Mouse (Mus musculus) myocyte (in vitro differentiated cells): Measurements from ENCODE around the gene Arntl. TPM values are rescaled to one million over a fixed set of nuclear protein-coding genes. Genes with fewer than 3 reads are reported as not detected.

Source experiments
- H3K27me3 ChIP-seq: one replicate; pipeline ENCODE4 v1.6.1; 2011; ENCODE audit not compliant: control insufficient read depth, insufficient read depth, insufficient read length
- H3K36me3 ChIP-seq: one replicate; pipeline ENCODE4 v1.6.1; 2011; ENCODE audit not compliant: control insufficient read depth, insufficient read depth
- H3K4me2 ChIP-seq: one replicate; pipeline ENCODE4 v1.6.1; 2011; ENCODE audit warnings: low read depth, control low read depth
- H3K4me3 ChIP-seq: one replicate; pipeline ENCODE4 v1.5.1; 2011; ENCODE audit warnings: mild to moderate bottlenecking, control low read depth, moderate library complexity
- H3K79me2 ChIP-seq: one replicate; pipeline ENCODE4 v1.6.1; 2011; ENCODE audit not compliant: control insufficient read depth, insufficient read depth
- H3ac ChIP-seq: one replicate; pipeline ENCODE4 v1.6.1; 2011; ENCODE audit not compliant: control insufficient read depth, insufficient read length
- CEBPB ChIP-seq: IDR thresholded peaks from 2 replicates; pipeline ENCODE4 v1.6.1; 2011; ENCODE audit warnings: mild to moderate bottlenecking, moderate library complexity; ENCODE audit not compliant: poor library complexity, insufficient read depth, severe bottlenecking
- E2F4 ChIP-seq: IDR thresholded peaks from one replicate; pipeline ENCODE4 v1.6.1; 2011; ENCODE audit warnings: mild to moderate bottlenecking, control low read depth, moderate library complexity; ENCODE audit not compliant: insufficient read depth
- MAX ChIP-seq: IDR thresholded peaks from one replicate; pipeline ENCODE4 v1.6.1; 2011; ENCODE audit warnings: low read depth, mild to moderate bottlenecking, control low read depth
- MYOD1 ChIP-seq, 3 experiments: IDR thresholded peaks; one replicate each; pipeline ENCODE4 v1.6.1; 2011; ENCODE audit warnings: control low read depth in 2 of 3, low read depth in 2 of 3, mild to moderate bottlenecking in 2 of 3, moderate library complexity in 1 of 3; ENCODE audit not compliant: insufficient read length in 2 of 3, control insufficient read depth in 1 of 3
- MYOG ChIP-seq, 3 experiments: IDR thresholded peaks; one replicate each; pipeline ENCODE4 v1.6.1; 2011; ENCODE audit warnings: control low read depth in 2 of 3, low read depth in 2 of 3, mild to moderate bottlenecking in 2 of 3; ENCODE audit not compliant: insufficient read length in 2 of 3, control insufficient read depth in 1 of 3, insufficient read depth in 1 of 3
- POLR2A ChIP-seq: IDR thresholded peaks from one replicate; pipeline ENCODE4 v1.6.1; 2011; ENCODE audit warnings: low read depth, mild to moderate bottlenecking, control low read depth, moderate library complexity; ENCODE audit not compliant: insufficient read length
- POLR2AphosphoS2 ChIP-seq: IDR thresholded peaks from one replicate; pipeline ENCODE4 v1.6.1; 2011; ENCODE audit warnings: low read depth, control low read depth; ENCODE audit not compliant: insufficient read length
- REST ChIP-seq: IDR thresholded peaks from one replicate; pipeline ENCODE4 v1.6.1; 2011; ENCODE audit warnings: mild to moderate bottlenecking, control low read depth, moderate library complexity; ENCODE audit not compliant: insufficient read depth, insufficient read length
- SRF ChIP-seq: IDR thresholded peaks from one replicate; pipeline ENCODE4 v1.6.1; 2011; ENCODE audit warnings: low read depth; ENCODE audit not compliant: control insufficient read depth, insufficient read length
- TCF12 ChIP-seq: IDR thresholded peaks from one replicate; pipeline ENCODE4 v1.6.1; 2011; ENCODE audit warnings: mild to moderate bottlenecking, control low read depth; ENCODE audit not compliant: poor library complexity, insufficient read depth, severe bottlenecking
- TCF3 ChIP-seq: IDR thresholded peaks from one replicate; pipeline ENCODE4 v1.6.1; 2011; ENCODE audit warnings: low read depth, control low read depth; ENCODE audit not compliant: insufficient read length
- USF1 ChIP-seq: IDR thresholded peaks from one replicate; pipeline ENCODE4 v1.6.1; 2011; ENCODE audit warnings: low read depth, mild to moderate bottlenecking, control low read depth, moderate library complexity
- polyA plus RNA-seq: library from polyadenylated mRNA; unstranded; fragments of >200 nt; fragmentation: generic; extraction: Trizol; gene quantifications from one replicate; pipeline ENCODE4 v1.2.1, GENCODE M21; 2012; ENCODE audit warnings: missing spikeins

Arntl gene
- polyA plus RNA-seq, 1 experiment = 10.5 TPM

- H3K4me3 ChIP-seq = no peak overlapping the region
- H3K27me3 ChIP-seq = no peaks in the 10 kb centered on the region
- TF ChIP-seq E2F4 (no peak), MYOG (IDR thresholded peaks at IDR 0.05; ENCODE audit: control insufficient read depth in 1 of 3, insufficient read depth in 1 of 3, insufficient read length in 2 of 3, low read depth in 2 of 3) (no peak), POLR2A (no peak), REST (no peak), TCF12 (no peak), MAX (no peak), USF1 (no peak), MYOD1 (IDR thresholded peaks at IDR 0.05; ENCODE audit: control insufficient read depth in 1 of 3, insufficient read length in 2 of 3, low read depth in 2 of 3) (no peak), TCF3 (no peak), POLR2AphosphoS2 (no peak), SRF (no peak), CEBPB (no peak)
- no peaks in the 10 kb centered on the region for H3K79me2 ChIP-seq
- H3K4me2 ChIP-seq = no peak overlapping the region
- peaks cover 11% of the 10 kb centered on the region for H3K36me3 ChIP-seq
- H3ac ChIP-seq = no peak overlapping the region
These were observed 84.9 kb downstream of the Arntl start for GRCm38 (mm10) chr7:113292193-113292592.

- peaks cover 13% of the 10 kb centered on the region for H3K36me3 ChIP-seq
- H3K4me2 ChIP-seq = no peak overlapping the region
These were observed 87.3 kb downstream of the Arntl start for GRCm38 (mm10) chr7:113294598-113294997.

GRCm38 (mm10) chr7:113295077-113295890, 88.0 kb downstream of the Arntl start:
- Histone ChIP-seq H3K27me3 (no peaks in the 10 kb centered on the region), H3K36me3 (peaks cover 8% of the 10 kb centered on the region), H3K79me2 (no peaks in the 10 kb centered on the region), H3K4me3 (no peak overlapping the region), H3K4me2 (no peak overlapping the region), H3ac (no peak overlapping the region)
- TF ChIP-seq MYOD1 (IDR thresholded peaks at IDR 0.05; ENCODE audit: control insufficient read depth in 1 of 3, insufficient read length in 2 of 3, low read depth in 2 of 3) = no peak
- no peak for TF ChIP-seq E2F4
- TF ChIP-seq MYOG (IDR thresholded peaks at IDR 0.05; ENCODE audit: control insufficient read depth in 1 of 3, insufficient read depth in 1 of 3, insufficient read length in 2 of 3, low read depth in 2 of 3) = no peak
- TF ChIP-seq TCF3 = no peak
- TF ChIP-seq SRF = no peak
- TF ChIP-seq POLR2AphosphoS2 = no peak
- no peak for TF ChIP-seq USF1
- TF ChIP-seq TCF12 = no peak
- no peak for TF ChIP-seq CEBPB
- TF ChIP-seq MAX = no peak

More at GRCm38 (mm10) chr7:113294598-113294997, 87.3 kb downstream of the Arntl start:
- Histone ChIP-seq H3K79me2 (no peaks in the 10 kb centered on the region), H3K27me3 (no peaks in the 10 kb centered on the region), H3ac (no peak overlapping the region), H3K4me3 (no peak overlapping the region)
- no peak for TF ChIP-seq REST
- no peak for TF ChIP-seq TCF3
- TF ChIP-seq CEBPB = no peak
- TF ChIP-seq USF1 = no peak
- TF ChIP-seq POLR2AphosphoS2 = no peak
- TF ChIP-seq SRF = no peak

GRCm38 (mm10) chr7:113297813-113298212, 90.5 kb downstream of the Arntl start:
- H3K4me3 ChIP-seq = no peak overlapping the region
- no peaks in the 10 kb centered on the region for H3K27me3 ChIP-seq
- no peak overlapping the region for H3ac ChIP-seq
- TF ChIP-seq SRF (no peak), POLR2AphosphoS2 (no peak), MYOD1 (IDR thresholded peaks at IDR 0.05; ENCODE audit: control insufficient read depth in 1 of 3, insufficient read length in 2 of 3, low read depth in 2 of 3) (no peak), REST (no peak), MYOG (IDR thresholded peaks at IDR 0.05; ENCODE audit: control insufficient read depth in 1 of 3, insufficient read depth in 1 of 3, insufficient read length in 2 of 3, low read depth in 2 of 3) (no peak), MAX (no peak), CEBPB (no peak), USF1 (no peak), POLR2A (no peak), TCF3 (no peak), E2F4 (no peak), TCF12 (no peak)
- no peak overlapping the region for H3K4me2 ChIP-seq
- peaks cover 17% of the 10 kb centered on the region for H3K36me3 ChIP-seq
- no peaks in the 10 kb centered on the region for H3K79me2 ChIP-seq
